Mouse (Mus musculus) frontal cortex, postnatal 25 days (tissue): ENCODE results near the gene Rere.
A peak's percentile ranks its signal among the peaks of the same experiment; 100 is the strongest.
"Not testable (repeated sequence)": the region's sequence is repeated elsewhere in the genome, so short reads cannot be mapped to it uniquely, and the experiment has no call there.

Experiments
- DNase-seq, 2 experiments: peaks; one replicate each; pipeline ENCODE4 v3.0.0; 2022; ENCODE audit warnings: low spot score in 2 of 2

The Rere gene

GRCm38 (mm10) chr4:150582966-150583776 lies 301.7 kb downstream of the Rere start:
- peak; percentile 36 to 41 for DNase-seq

GRCm38 (mm10) chr4:150583777-150584135 lies 302.3 kb downstream of the Rere start:
- DNase-seq: no peak

- no peak for DNase-seq
Observed at GRCm38 (mm10) chr4:150585800-150586199, 304.4 kb downstream of the Rere start.

- DNase-seq: no peak
Observed at GRCm38 (mm10) chr4:150586275-150586674, 304.8 kb downstream of the Rere start.

- no peak for DNase-seq
Observed at GRCm38 (mm10) chr4:150587597-150588299, 306.3 kb downstream of the Rere start.

- DNase-seq: no peak
Observed at GRCm38 (mm10) chr4:150588300-150588621, 306.8 kb downstream of the Rere start.

GRCm38 (mm10) chr4:150590621-150591282 lies 309.3 kb downstream of the Rere start:
- no peak for DNase-seq

GRCm38 (mm10) chr4:150591602-150592001 lies 310.2 kb downstream of the Rere start:
- DNase-seq: no peak

- no peak for DNase-seq
Observed at GRCm38 (mm10) chr4:150592087-150592486, 310.6 kb downstream of the Rere start.

- no peak for DNase-seq
Observed at GRCm38 (mm10) chr4:150593473-150594217, 312.2 kb downstream of the Rere start.

GRCm38 (mm10) chr4:150594298-150594829 lies 312.9 kb downstream of the Rere start:
- DNase-seq: no peak

- DNase-seq: no peak
Observed at GRCm38 (mm10) chr4:150595071-150595470, 313.6 kb downstream of the Rere start.

GRCm38 (mm10) chr4:150595991-150596390 lies 314.5 kb downstream of the Rere start:
- peak in 1 of 2 experiments; percentile 7 for DNase-seq

GRCm38 (mm10) chr4:150598686-150599085 lies 317.2 kb downstream of the Rere start:
- DNase-seq: no peak

- DNase-seq: no peak
Observed at GRCm38 (mm10) chr4:150599119-150599992, 317.9 kb downstream of the Rere start.

GRCm38 (mm10) chr4:150600503-150600902 lies 319.1 kb downstream of the Rere start:
- DNase-seq: not testable (repeated sequence)

- DNase-seq: no peak
Observed at GRCm38 (mm10) chr4:150601489-150601888, 320.0 kb downstream of the Rere start.

GRCm38 (mm10) chr4:150603366-150604061 lies 322.1 kb downstream of the Rere start:
- no peak for DNase-seq

- no peak for DNase-seq
Observed at GRCm38 (mm10) chr4:150605804-150606203, 324.4 kb downstream of the Rere start.
